9 mouse cellular contexts compared by ENCODE assay signal in genomic region chr11:80336351-80336730, GRCm38 (mm10). TPM values are rescaled to one million over a fixed set of nuclear protein-coding genes. Genes with fewer than 3 reads are reported as not detected.
DNase-seq lines count a peak whose midpoint lies in the region; ATAC-seq lines count a peak whose summit lies in the region.
"Had no signal": no experiment of that assay in that cellular context is flagged by ENCODE, and none has a peak within 500 bp of the region (broad histone marks: within the 10 kb centered on the region; RNA-seq: fewer than 3 reads in every experiment).

No protein-coding gene starts in this region.

- H3K27me3 ChIP-seq in hindbrain, embryonic 12.5 days, result no peaks in the 10 kb centered on the region
- no peaks in the 10 kb centered on the region for H3K27me3 ChIP-seq in neural tube, embryonic 14.5 days (ENCODE audit: control insufficient read depth, insufficient read depth, low read length)
- no peaks in the 10 kb centered on the region for H3K27me3 ChIP-seq in intestine, embryonic 15.5 days (replicated peaks)

- H3K4me1 ChIP-seq in hindbrain, embryonic 12.5 days, result peaks cover 25% of the 10 kb centered on the region
- H3K4me1 ChIP-seq in neural tube, embryonic 14.5 days (ENCODE audit: control insufficient read depth, insufficient read depth, low read length), result peaks cover 13% of the 10 kb centered on the region
- H3K4me1 ChIP-seq in intestine, embryonic 15.5 days (replicated peaks), result no peaks in the 10 kb centered on the region

- no peak overlapping the region for H3K4me2 ChIP-seq in hindbrain, embryonic 12.5 days (replicated peaks)
- H3K4me2 ChIP-seq in neural tube, embryonic 14.5 days (ENCODE audit: low read depth, low read length), result no peak overlapping the region
- H3K4me2 ChIP-seq in intestine, embryonic 15.5 days (replicated peaks), result no peak overlapping the region

- H3K9ac ChIP-seq in hindbrain, embryonic 12.5 days, result 0 out of 2 replicates have a peak overlapping the region, but pooled peaks have one; percentile 1
- no peak overlapping the region for H3K9ac ChIP-seq in neural tube, embryonic 14.5 days (replicated peaks; ENCODE audit: low read depth, low read length)
- no peak overlapping the region for H3K9ac ChIP-seq in intestine, embryonic 15.5 days

- H3K27ac ChIP-seq in hindbrain, embryonic 12.5 days, result peak overlapping the region; percentile 69
- peak overlapping the region; percentile 52 for H3K27ac ChIP-seq in neural tube, embryonic 14.5 days (ENCODE audit: low read depth, low read length)
- H3K27ac ChIP-seq in intestine, embryonic 15.5 days, result no peak overlapping the region

- peak; percentile 13 to 21 for DNase-seq in heart, adult 9 months (ENCODE audit: low spot score in 2 of 2)
- DNase-seq in heart, postnatal 4 days, result no peak
- DNase-seq in adrenal gland, postnatal 10 days, result peak; percentile 25
- DNase-seq: kidney, postnatal 36 days; lung, adult 18-20 months had no signal

- no peak overlapping the region for H3K4me3 ChIP-seq in hindbrain, embryonic 12.5 days
- no peak overlapping the region for H3K4me3 ChIP-seq in neural tube, embryonic 14.5 days (ENCODE audit: low read depth, low read length)
- no peak overlapping the region for H3K4me3 ChIP-seq in intestine, embryonic 15.5 days (replicated peaks)

- 11% methylated on average over 6 of the region's 6 CpGs for WGBS in hindbrain, embryonic 12.5 days
- WGBS in neural tube, embryonic 14.5 days, result 2% methylated on average over 6 of the region's 6 CpGs
- WGBS in intestine, embryonic 15.5 days, result 23% methylated on average over 6 of the region's 6 CpGs

- no peak for ATAC-seq in hindbrain, embryonic 12.5 days (ENCODE audit: low FRiP score)
- no peak for ATAC-seq in neural tube, embryonic 14.5 days (ENCODE audit: low read depth)
- no peak for ATAC-seq in cerebellum, adult (ENCODE audit: insufficient number of reproducible peaks, low FRiP score, low TSS enrichment)
- ATAC-seq in intestine, embryonic 15.5 days, result no peak

- H3K9me3 ChIP-seq in hindbrain, embryonic 12.5 days (replicated peaks), result no peaks in the 10 kb centered on the region
- H3K9me3 ChIP-seq in neural tube, embryonic 14.5 days (ENCODE audit: control insufficient read depth, low read length), result no peaks in the 10 kb centered on the region
- H3K9me3 ChIP-seq in intestine, embryonic 15.5 days, result no peaks in the 10 kb centered on the region

- H3K36me3 ChIP-seq in hindbrain, embryonic 12.5 days, result no peaks in the 10 kb centered on the region
- H3K36me3 ChIP-seq in neural tube, embryonic 14.5 days (ENCODE audit: control insufficient read depth, insufficient read depth, low read length), result no peaks in the 10 kb centered on the region
- no peaks in the 10 kb centered on the region for H3K36me3 ChIP-seq in intestine, embryonic 15.5 days

RNA-seq across cellular contexts. Expression of gene Rhbdl3, which starts 35.6 kb away (rescaled TPM):
- 1 to 10 TPM; 1.7 to 1.8 TPM for total RNA-seq in heart, postnatal 4 days (2021)
- 1 to 10 TPM; 3.0 to 3.9 TPM for total RNA-seq in adrenal gland, postnatal 10 days (2021)
- polyA plus RNA-seq in hindbrain, embryonic 12.5 days (2016; fragmentation: Nextera tagmentation; extraction: Ambion mirVana), result 28.4 and 32.3 TPM in 2 replicates
- polyA plus RNA-seq in neural tube, embryonic 14.5 days (2014; fragmentation: Nextera tagmentation; extraction: Ambion mirVana), result 3.8 and 6.5 TPM in 2 replicates
- 2.2 and 3.1 TPM in 2 replicates for polyA plus RNA-seq in intestine, embryonic 15.5 days (2015; fragmentation: Nextera tagmentation; extraction: Ambion mirVana)

RNA-seq across cellular contexts. Expression of gene 5730455P16Rik, which starts 41.5 kb away (rescaled TPM):
- total RNA-seq in heart, postnatal 4 days (2021), result 10 to 100 TPM; 15.2 to 17.5 TPM
- total RNA-seq in adrenal gland, postnatal 10 days (2021), result 10 to 100 TPM; 14.9 to 21.1 TPM
- polyA plus RNA-seq in hindbrain, embryonic 12.5 days (2016; fragmentation: Nextera tagmentation; extraction: Ambion mirVana), result 28.7 and 31.4 TPM in 2 replicates
- 37.2 and 46.4 TPM in 2 replicates for polyA plus RNA-seq in neural tube, embryonic 14.5 days (2014; fragmentation: Nextera tagmentation; extraction: Ambion mirVana)
- polyA plus RNA-seq in intestine, embryonic 15.5 days (2015; fragmentation: Nextera tagmentation; extraction: Ambion mirVana), result 15.7 and 18.4 TPM in 2 replicates

RNA-seq across cellular contexts. Expression of gene Zfp207, which starts 46.7 kb away (rescaled TPM):
- total RNA-seq in heart, postnatal 4 days (2021), result 100 to 1,000 TPM; 101 to 112 TPM
- total RNA-seq in adrenal gland, postnatal 10 days (2021), result 100 to 1,000 TPM; 134 to 158 TPM
- polyA plus RNA-seq in hindbrain, embryonic 12.5 days (2016; fragmentation: Nextera tagmentation; extraction: Ambion mirVana), result 265 TPM in 2 replicates
- polyA plus RNA-seq in neural tube, embryonic 14.5 days (2014; fragmentation: Nextera tagmentation; extraction: Ambion mirVana), result 211 and 212 TPM in 2 replicates
- 177 and 197 TPM in 2 replicates for polyA plus RNA-seq in intestine, embryonic 15.5 days (2015; fragmentation: Nextera tagmentation; extraction: Ambion mirVana)
